12 mouse cellular contexts compared by ENCODE assay signal in genomic region chr5:132186221-132186620, GRCm38 (mm10).
A peak's percentile ranks its signal among the peaks of the same experiment; 100 is the strongest.
DNase-seq lines count a peak whose midpoint lies in the region; ATAC-seq lines count a peak whose summit lies in the region.
"Had no signal": no experiment of that assay in that cellular context is flagged by ENCODE, and none has a peak within 500 bp of the region (broad histone marks: within the 10 kb centered on the region; RNA-seq: fewer than 3 reads in every experiment).

No protein-coding gene starts in this region.

- peak overlapping the region; percentile 21; the same call in 1 of the 2 replicates for H3K4me2 ChIP-seq in heart, embryonic 12.5 days
- H3K4me2 ChIP-seq in neural tube, embryonic 15.5 days: no peak overlapping the region
- peak overlapping the region; percentile 15; the same call in 1 of the 2 replicates for H3K4me2 ChIP-seq in hindbrain, embryonic 12.5 days (replicated peaks)
- no peak overlapping the region; the same call in 1 of the 2 replicates for H3K4me2 ChIP-seq in midbrain, embryonic 16.5 days (ENCODE audit: low read length)
- H3K4me2 ChIP-seq: liver, embryonic 12.5 days had no signal

- no peaks in the 10 kb centered on the region for H3K9me3 ChIP-seq in heart, embryonic 12.5 days (replicated peaks)
- H3K9me3 ChIP-seq in neural tube, embryonic 15.5 days (replicated peaks): no peaks in the 10 kb centered on the region
- no peaks in the 10 kb centered on the region for H3K9me3 ChIP-seq in hindbrain, embryonic 12.5 days (replicated peaks)
- no peaks in the 10 kb centered on the region for H3K9me3 ChIP-seq in midbrain, embryonic 16.5 days (replicated peaks; ENCODE audit: control insufficient read depth, low read length, poor library complexity, severe bottlenecking)
- H3K9me3 ChIP-seq: liver, embryonic 12.5 days; megakaryocyte, embryonic 14.5 days had no signal

- ATAC-seq in heart, embryonic 12.5 days (ENCODE audit: insufficient number of reproducible peaks, low FRiP score): no peak
- no peak for ATAC-seq in neural tube, embryonic 15.5 days (ENCODE audit: low FRiP score)
- no peak for ATAC-seq in hindbrain, embryonic 12.5 days (ENCODE audit: low FRiP score)
- ATAC-seq in midbrain, embryonic 16.5 days: no peak
- ATAC-seq: liver, embryonic 12.5 days had no signal

- intact Hi-C loops in heart, postnatal 36 days (cut with DNase I): no loop called here

- H3K36me3 ChIP-seq in heart, embryonic 12.5 days: no peaks in the 10 kb centered on the region
- no peaks in the 10 kb centered on the region for H3K36me3 ChIP-seq in neural tube, embryonic 15.5 days
- no peaks in the 10 kb centered on the region for H3K36me3 ChIP-seq in hindbrain, embryonic 12.5 days
- no peaks in the 10 kb centered on the region for H3K36me3 ChIP-seq in midbrain, embryonic 16.5 days (ENCODE audit: control insufficient read depth, insufficient read depth, low read length)
- H3K36me3 ChIP-seq: liver, embryonic 12.5 days had no signal

- H3K9ac ChIP-seq in heart, embryonic 12.5 days: no peak overlapping the region
- no peak overlapping the region for H3K9ac ChIP-seq in neural tube, embryonic 15.5 days (replicated peaks)
- no peak overlapping the region for H3K9ac ChIP-seq in hindbrain, embryonic 12.5 days
- H3K9ac ChIP-seq in midbrain, embryonic 16.5 days (ENCODE audit: low read depth, low read length): no peak overlapping the region
- H3K9ac ChIP-seq: liver, embryonic 12.5 days had no signal

- peak overlapping the region; percentile 40; the same call in 1 of the 2 replicates for H3K27ac ChIP-seq in heart, embryonic 12.5 days (ENCODE audit: poor library complexity, severe bottlenecking)
- H3K27ac ChIP-seq in neural tube, embryonic 15.5 days (replicated peaks): 0 out of 2 replicates have a peak overlapping the region, but pooled peaks have one; percentile 9
- H3K27ac ChIP-seq in hindbrain, embryonic 12.5 days: 0 out of 2 replicates have a peak overlapping the region, but pooled peaks have one; percentile 48
- peak overlapping the region; percentile 47 for H3K27ac ChIP-seq in midbrain, embryonic 16.5 days (ENCODE audit: low read length)
- H3K27ac ChIP-seq: layer of hippocampus, adult 2 months had no signal

- H3K27me3 ChIP-seq in heart, embryonic 12.5 days (replicated peaks): no peaks in the 10 kb centered on the region
- no peaks in the 10 kb centered on the region for H3K27me3 ChIP-seq in neural tube, embryonic 15.5 days (replicated peaks)
- H3K27me3 ChIP-seq in hindbrain, embryonic 12.5 days: no peaks in the 10 kb centered on the region
- H3K27me3 ChIP-seq in midbrain, embryonic 16.5 days (ENCODE audit: control insufficient read depth, insufficient read depth, low read depth, low read length): no peaks in the 10 kb centered on the region
- H3K27me3 ChIP-seq: liver, embryonic 12.5 days; megakaryocyte, embryonic 14.5 days had no signal

- WGBS in heart, embryonic 12.5 days: 50% methylated on average over 7 of the region's 7 CpGs
- WGBS in neural tube, embryonic 15.5 days: 65% methylated on average over 7 of the region's 7 CpGs
- 53% methylated on average over 7 of the region's 7 CpGs for WGBS in hindbrain, embryonic 12.5 days
- 19% methylated on average over 7 of the region's 7 CpGs for WGBS in midbrain, embryonic 16.5 days

- peaks cover 43% of the 10 kb centered on the region for H3K4me1 ChIP-seq in heart, embryonic 12.5 days (replicated peaks)
- peaks cover 17% of the 10 kb centered on the region for H3K4me1 ChIP-seq in neural tube, embryonic 15.5 days
- peaks cover 31% of the 10 kb centered on the region for H3K4me1 ChIP-seq in hindbrain, embryonic 12.5 days
- H3K4me1 ChIP-seq in midbrain, embryonic 16.5 days (ENCODE audit: control insufficient read depth, insufficient read depth, low read length): peaks cover 25% of the 10 kb centered on the region
- H3K4me1 ChIP-seq: megakaryocyte, embryonic 14.5 days had no signal

- no peak for DNase-seq in heart, postnatal 36 days
- no peak for DNase-seq in neural tube, embryonic 10.5 days (ENCODE audit: extremely low spot score, low spot score)
- DNase-seq in cerebellum, postnatal 4 days (ENCODE audit: low spot score in 2 of 2): no peak
- DNase-seq in adrenal gland, adult 2 months: no peak
- DNase-seq: gastrocnemius, postnatal 25 days had no signal

- H3K4me3 ChIP-seq in heart, embryonic 12.5 days: no peak overlapping the region
- no peak overlapping the region for H3K4me3 ChIP-seq in neural tube, embryonic 15.5 days (replicated peaks)
- H3K4me3 ChIP-seq in hindbrain, embryonic 12.5 days: no peak overlapping the region
- H3K4me3 ChIP-seq in midbrain, embryonic 16.5 days (ENCODE audit: low read depth, low read length): no peak overlapping the region
- H3K4me3 ChIP-seq: layer of hippocampus, adult 2 months; liver, embryonic 12.5 days; megakaryocyte, embryonic 14.5 days had no signal

Comparison
In these comparisons a context has a peak if more than half of its experiments do, and no peak if none do; other contexts are left out.
1. H3K4me2 ChIP-seq: peak in heart, embryonic 12.5 days (single experiment) and hindbrain, embryonic 12.5 days (single experiment); none in neural tube, embryonic 15.5 days (single experiment) and midbrain, embryonic 16.5 days (single experiment).
2. Peak in every context shown above with its lines, with median percentiles within 50 percentile points of each other: H3K27ac ChIP-seq.